Mouse (Mus musculus): ENCODE measurements at regions not wholly inside any gene's neighbourhood (a gene's known extent, or its start where the extent isn't known, plus 50 kb on each side); places are given as distances from the start of the nearest gene placed in this dataset.

DNA sequence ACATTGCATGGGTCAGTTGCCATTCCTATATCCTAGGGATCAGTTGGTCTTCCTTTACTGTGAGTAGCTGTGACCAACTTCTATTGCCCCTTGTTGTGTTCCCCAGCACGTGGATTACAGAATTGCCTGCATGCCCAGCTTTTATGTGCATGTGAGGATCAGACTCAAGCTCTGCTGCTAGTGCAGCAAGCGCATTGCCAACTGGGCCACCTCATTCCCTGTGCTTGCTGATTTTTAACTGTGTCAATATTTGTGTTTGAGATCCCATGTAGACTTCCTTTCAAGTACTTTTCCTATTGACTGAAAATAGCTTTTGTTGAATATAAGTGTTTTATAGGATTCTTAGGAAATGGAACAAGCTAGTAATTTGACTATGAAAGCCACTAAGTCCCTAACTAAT, 1526.5 kb upstream of the Tenm2 start:
- TF ChIP-seq CTCF (IDR thresholded peaks at IDR 0.05; ENCODE audit: control insufficient read depth, insufficient read depth, insufficient read length): no peak
- TF ChIP-seq MAX (IDR thresholded peaks at IDR 0.05): no peak
